Mouse (Mus musculus): ENCODE measurements around the gene Mkln1. TPM values are rescaled to one million over a fixed set of nuclear protein-coding genes. Genes with fewer than 3 reads are reported as not detected.

The Mkln1 gene
- 60.8 and 67.7 TPM in 2 replicates for polyA plus RNA-seq (2012)

DNA sequence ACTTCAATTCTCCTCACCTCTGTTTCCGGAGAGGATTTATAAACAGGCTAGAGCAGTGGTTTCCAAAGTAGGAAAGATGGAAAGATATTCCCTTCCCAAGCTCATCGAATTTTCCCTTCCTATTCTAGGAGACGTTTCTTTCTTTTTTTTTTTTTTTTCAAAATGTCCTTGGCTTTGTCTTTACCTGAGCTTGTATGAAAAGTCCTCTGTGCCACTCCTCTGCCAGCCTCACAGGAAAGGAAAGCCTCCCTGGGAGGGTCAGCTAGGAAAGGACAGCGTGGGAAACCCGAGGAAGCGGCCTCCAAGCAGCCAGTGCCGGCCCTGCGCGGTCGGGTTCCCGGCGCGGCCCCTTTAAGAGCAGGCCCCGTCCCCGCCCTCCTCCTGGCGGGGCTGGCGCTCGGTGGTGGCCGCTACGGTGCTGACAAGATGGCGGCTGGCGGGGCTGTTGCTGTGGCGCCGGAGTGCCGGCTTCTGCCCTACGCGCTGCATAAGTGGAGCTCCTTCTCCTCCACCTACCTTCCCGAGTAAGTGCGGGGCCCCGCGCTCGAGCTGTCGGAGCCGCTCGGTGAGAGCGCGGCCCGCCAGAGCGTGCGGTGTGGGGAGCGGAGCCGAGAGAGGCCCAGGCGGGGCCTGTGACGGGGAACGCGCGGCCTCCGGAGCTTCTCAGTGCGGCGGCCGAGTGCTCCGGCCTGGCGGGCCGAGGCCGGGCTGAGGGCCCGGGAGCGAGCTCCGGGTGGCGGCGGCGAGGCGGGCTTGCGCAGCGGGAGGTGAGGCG is at the start of gene Mkln1:
Mkln1 (plus strand) TSS at position 305 of the 775 bp plus-strand sequence.

DNA sequence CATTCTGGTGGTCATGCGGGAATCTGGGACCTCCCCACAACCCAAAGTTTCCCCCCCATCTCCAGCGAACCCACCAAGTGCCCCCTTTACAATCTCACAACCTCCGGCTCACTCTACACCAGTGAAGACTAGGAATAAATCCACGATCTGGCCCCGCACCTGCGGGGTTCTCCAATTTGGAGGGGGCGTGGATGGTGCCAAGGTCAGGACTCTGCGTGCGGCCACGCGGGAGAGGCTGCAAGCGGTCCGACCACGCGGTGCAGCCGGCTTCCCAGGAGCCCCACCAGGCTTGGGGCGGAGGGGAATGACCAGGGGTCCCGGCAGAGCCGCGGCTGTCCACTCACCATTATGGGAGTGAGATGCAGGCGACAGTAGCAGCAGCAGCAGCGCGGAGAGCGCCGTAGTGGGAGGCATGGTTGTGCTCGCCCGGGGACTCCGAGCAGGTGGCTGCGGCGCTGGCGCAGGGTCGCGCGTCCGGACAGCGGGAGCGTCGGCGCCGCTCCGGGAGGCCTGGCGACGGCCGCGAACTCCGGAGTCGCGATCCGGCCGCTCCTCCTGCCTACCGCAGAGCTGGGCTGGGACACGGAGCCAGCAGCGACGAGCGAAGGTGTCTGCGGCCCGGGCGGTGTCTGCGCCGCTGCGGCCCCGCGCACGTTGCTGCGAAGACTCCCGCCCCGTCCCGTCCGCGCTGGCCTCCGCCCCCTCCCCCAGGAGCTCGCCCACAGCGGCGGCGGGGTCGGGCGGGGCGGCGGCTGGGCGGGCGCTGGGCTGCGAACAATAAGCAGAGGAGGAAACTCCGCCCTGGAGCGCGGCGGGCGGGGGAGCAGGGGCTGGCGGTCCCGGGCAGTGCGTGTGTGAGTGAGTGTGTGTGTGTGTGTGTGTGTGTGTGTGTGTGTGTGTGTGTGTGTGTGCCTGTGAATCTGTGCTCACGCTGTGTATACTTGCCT is 165.0 kb downstream of the Mkln1 start, which contains the start of gene Podxl:
Podxl (minus strand) TSS at position 747 of the 947 bp plus-strand sequence.

Other genes with a start within 250 kb of the Mkln1 start
- gene Podxl, start 165.2 kb downstream of the Mkln1 start, polyA plus RNA-seq (2012): 0.48 and 0.66 TPM in 2 replicates

All from megakaryocyte-erythroid progenitor cell, adult 5 weeks (primary cell).